Mouse (Mus musculus) midbrain, embryonic 11.5 days (tissue): ENCODE data around the gene Wbp2nl. TPM values are rescaled to one million over a fixed set of nuclear protein-coding genes. Genes with fewer than 3 reads are reported as not detected.

Experiments
- ATAC-seq: fragments of 200-750 bp; cut with Nextera tagmentation; 2 replicates; pipeline ENCODE4 v1.8.0; 2017; ENCODE audit warnings: moderate TSS enrichment, moderate library complexity; ENCODE audit not compliant: low FRiP score
- DNase-seq: peaks from one replicate; pipeline ENCODE4 v3.0.0; 2015; ENCODE audit warnings: low spot score; ENCODE audit errors: missing footprints
- H3K27ac ChIP-seq: fragments of 300-500 bp; sonication (generic); 2 replicates; pipeline ENCODE4 v1.5.1; 2014; ENCODE audit warnings: low read depth, low read length
- H3K27me3 ChIP-seq: fragments of 300-500 bp; sonication (generic); 2 replicates; pipeline ENCODE4 v1.6.1; 2014; ENCODE audit warnings: mild to moderate bottlenecking, low read length, moderate library complexity, mixed read lengths; ENCODE audit not compliant: control insufficient read depth, insufficient read depth
- H3K36me3 ChIP-seq: fragments of 300-500 bp; sonication (generic); 2 replicates; pipeline ENCODE4 v1.6.1; 2014; ENCODE audit warnings: mild to moderate bottlenecking, low read length, moderate library complexity, mixed read lengths; ENCODE audit not compliant: control insufficient read depth, insufficient read depth
- H3K4me1 ChIP-seq: fragments of 300-500 bp; sonication (generic); 2 replicates; pipeline ENCODE4 v1.6.1; 2014; ENCODE audit warnings: low read length; ENCODE audit not compliant: control insufficient read depth, insufficient read depth
- H3K4me2 ChIP-seq: fragments of 300-500 bp; sonication (generic); 2 replicates; pipeline ENCODE4 v1.6.1; 2014; ENCODE audit warnings: mild to moderate bottlenecking, moderate library complexity
- H3K4me3 ChIP-seq: fragments of 300-500 bp; sonication (generic); 2 replicates; pipeline ENCODE4 v1.5.1; 2014; ENCODE audit warnings: low read depth, low read length
- H3K9ac ChIP-seq: fragments of 300-500 bp; sonication (generic); 2 replicates; pipeline ENCODE4 v1.6.1; 2014; ENCODE audit warnings: low read length
- H3K9me3 ChIP-seq: fragments of 300-500 bp; sonication (generic); 2 replicates; pipeline ENCODE4 v1.6.1; 2016; ENCODE audit warnings: low read length; ENCODE audit not compliant: control insufficient read depth
- WGBS: fragments of 180-500 bp; shearing (Covaris S2); extraction: QIAGEN DNeasy Blood & Tissue Kit; methylation state at CpG from one replicate; pipeline ENCODE4 v1.1.7; 2014; 5-methylcytosine and 5-hydroxymethylcytosine counted together
- polyA plus RNA-seq: library from polyadenylated mRNA; unstranded; fragments of >200 nt; fragmentation: Nextera tagmentation; extraction: Ambion mirVana; gene quantifications from 2 replicates; pipeline ENCODE4 v1.2.1, GENCODE M21; 2014

Gene Wbp2nl
- polyA plus RNA-seq, 1 experiment from 2014 or later = not detected

DNA sequence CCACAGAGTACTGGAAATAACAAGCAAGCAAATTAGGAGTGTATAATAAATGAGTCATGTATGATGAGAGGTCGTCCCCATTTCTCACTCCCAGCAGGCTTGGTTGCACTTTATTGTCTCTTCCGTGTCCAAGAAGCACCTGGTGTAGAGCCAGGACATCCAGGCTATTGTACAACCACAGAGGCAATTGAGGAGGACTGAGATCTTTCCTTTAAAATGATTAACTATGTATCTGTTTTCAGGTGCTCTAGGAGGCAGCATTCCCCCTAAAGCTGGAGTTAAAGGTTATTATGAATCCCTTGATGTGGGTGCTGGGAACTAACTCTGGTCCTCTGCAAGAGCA is 50.2 kb downstream of the Wbp2nl start:
- Histone ChIP-seq H3K36me3 (peaks cover 21% of the 10 kb centered on the region), H3K27ac (no peak overlapping the region), H3K4me2 (no peak overlapping the region), H3K4me3 (no peak overlapping the region), H3K4me1 (peaks cover 19% of the 10 kb centered on the region), H3K27me3 (no peaks in the 10 kb centered on the region), H3K9ac (no peak overlapping the region), H3K9me3 (no peaks in the 10 kb centered on the region)
- 88% methylated on average over 2 of the region's 2 CpGs for WGBS
- DNase-seq (no peak), ATAC-seq (no peak)

DNA sequence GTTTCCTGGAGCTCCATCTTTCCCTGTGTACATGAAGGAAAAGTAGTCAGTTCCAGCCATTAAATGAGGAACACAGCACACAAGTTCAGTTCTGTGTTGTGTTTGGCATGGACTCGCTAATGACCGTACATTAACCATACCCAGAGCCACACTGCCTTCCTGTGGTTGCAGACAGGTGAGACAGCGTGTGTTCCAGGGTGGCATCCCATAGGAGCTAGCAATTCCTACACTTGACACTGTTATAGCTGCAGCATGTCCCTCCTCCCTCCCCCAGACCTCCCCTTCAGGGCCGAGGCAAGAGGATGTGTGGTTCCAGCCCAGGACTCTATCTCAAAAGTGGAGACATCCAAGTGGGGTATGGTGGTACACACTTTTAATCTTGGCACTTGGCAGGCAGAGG is 51.6 kb downstream of the Wbp2nl start:
- 89% methylated on average over 4 of the region's 4 CpGs for whole genome bisulfite sequencing
- no peak overlapping the region for H3K9ac ChIP-seq
- H3K9me3 ChIP-seq = no peaks in the 10 kb centered on the region
- DNase-seq (no peak), ATAC-seq (no peak)
- H3K27me3 ChIP-seq = no peaks in the 10 kb centered on the region
- H3K4me3 ChIP-seq = no peak overlapping the region
- H3K36me3 ChIP-seq = peaks cover 21% of the 10 kb centered on the region
- no peak overlapping the region for H3K27ac ChIP-seq
- peaks cover 23% of the 10 kb centered on the region for H3K4me1 ChIP-seq
- H3K4me2 ChIP-seq = no peak overlapping the region

DNA sequence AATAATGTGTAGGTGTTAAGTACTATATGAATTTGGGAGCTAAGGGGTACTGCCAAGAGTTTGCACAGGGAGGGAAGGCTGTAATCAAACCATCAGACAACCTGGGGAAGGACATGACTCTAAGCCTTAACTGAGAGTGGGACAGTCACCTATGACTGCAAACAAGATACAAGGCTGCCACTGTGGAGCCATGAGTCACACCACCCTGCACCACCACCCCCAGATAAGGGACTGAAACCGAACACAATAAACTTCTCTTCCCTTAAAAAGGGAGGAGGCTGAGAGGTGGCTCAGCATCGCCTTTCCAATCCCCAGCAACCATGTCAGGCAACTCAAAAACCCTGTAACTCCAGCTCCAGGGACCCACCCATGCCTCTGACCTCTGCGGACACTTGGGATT is 52.7 kb downstream of the Wbp2nl start:
- Histone ChIP-seq H3K27me3 (no peaks in the 10 kb centered on the region), H3K4me1 (peaks cover 22% of the 10 kb centered on the region), H3K9me3 (no peaks in the 10 kb centered on the region), H3K4me3 (no peak overlapping the region), H3K4me2 (no peak overlapping the region), H3K9ac (no peak overlapping the region), H3K27ac (no peak overlapping the region), H3K36me3 (peaks cover 21% of the 10 kb centered on the region)
- WGBS = 85% methylated on average over 3 of the region's 3 CpGs
- DNase-seq (no peak), ATAC-seq (no peak)

DNA sequence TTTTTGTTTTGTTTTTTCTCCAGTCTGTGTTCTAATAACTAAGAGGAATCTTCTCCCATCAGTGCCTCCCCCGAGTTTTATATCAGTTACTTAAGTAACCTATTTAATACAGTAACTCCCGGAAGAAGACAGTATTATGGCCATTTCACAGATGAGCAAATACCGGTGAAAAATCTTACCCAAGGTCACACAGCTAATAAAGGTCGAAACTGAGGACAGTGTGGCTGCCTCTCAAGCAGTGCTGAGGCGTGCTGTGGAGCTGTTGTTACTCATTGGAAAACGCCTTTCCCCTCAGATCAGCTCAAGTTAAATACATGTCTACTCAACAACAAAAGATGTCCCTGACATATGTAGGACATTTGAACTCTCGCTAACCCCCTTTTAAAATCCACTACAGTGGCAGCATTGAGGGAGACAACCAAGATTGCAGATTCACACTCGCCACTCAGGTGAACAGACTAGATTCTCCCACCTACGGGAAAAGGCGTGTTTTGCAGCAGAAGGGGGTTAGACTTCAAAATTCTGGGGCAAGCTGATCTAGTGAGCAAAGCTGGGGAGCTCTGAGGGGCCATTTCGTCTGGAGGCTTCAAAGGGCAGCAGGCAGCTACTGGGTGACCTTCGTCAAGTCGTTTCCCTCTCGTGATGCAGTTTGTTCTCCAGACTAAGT is 54.5 kb downstream of the Wbp2nl start:
- H3K27me3 ChIP-seq = no peaks in the 10 kb centered on the region
- H3K4me2 ChIP-seq = peak overlapping the region; percentile 70
- peaks cover 21% of the 10 kb centered on the region for H3K36me3 ChIP-seq
- DNase-seq = peak; percentile 88
- ATAC-seq = no peak
- WGBS = 33% methylated on average over 14 of the region's 14 CpGs
- H3K4me1 ChIP-seq = peaks cover 9% of the 10 kb centered on the region; the same call in 1 of the 2 replicates
- peak overlapping the region; percentile 78 for H3K9ac ChIP-seq
- no peaks in the 10 kb centered on the region for H3K9me3 ChIP-seq
- peak overlapping the region; percentile 55 for H3K4me3 ChIP-seq
- H3K27ac ChIP-seq = no peak overlapping the region

DNA sequence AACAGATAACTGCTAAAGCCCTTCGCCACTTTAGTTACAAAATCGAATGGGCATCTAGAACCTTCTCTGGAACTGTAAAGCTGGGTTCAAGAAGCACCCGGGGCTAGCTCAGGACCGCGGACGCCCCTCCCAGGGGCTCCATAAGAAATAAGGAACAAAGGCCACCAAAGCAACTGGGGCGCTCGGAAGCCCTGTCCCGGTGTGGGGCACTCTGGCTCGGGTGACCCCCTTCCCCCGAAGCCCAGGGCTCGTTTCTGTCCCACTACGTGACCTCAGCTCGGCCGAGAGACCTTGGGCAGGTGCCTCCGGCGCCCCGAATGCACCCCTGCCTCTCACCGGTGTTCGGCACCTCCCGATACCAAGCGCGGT is 55.0 kb downstream of the Wbp2nl start:
- no peaks in the 10 kb centered on the region for H3K27me3 ChIP-seq
- no peak; the same call in 1 of the 2 replicates for ATAC-seq
- 2% methylated on average over 23 of the region's 23 CpGs for WGBS

DNA sequence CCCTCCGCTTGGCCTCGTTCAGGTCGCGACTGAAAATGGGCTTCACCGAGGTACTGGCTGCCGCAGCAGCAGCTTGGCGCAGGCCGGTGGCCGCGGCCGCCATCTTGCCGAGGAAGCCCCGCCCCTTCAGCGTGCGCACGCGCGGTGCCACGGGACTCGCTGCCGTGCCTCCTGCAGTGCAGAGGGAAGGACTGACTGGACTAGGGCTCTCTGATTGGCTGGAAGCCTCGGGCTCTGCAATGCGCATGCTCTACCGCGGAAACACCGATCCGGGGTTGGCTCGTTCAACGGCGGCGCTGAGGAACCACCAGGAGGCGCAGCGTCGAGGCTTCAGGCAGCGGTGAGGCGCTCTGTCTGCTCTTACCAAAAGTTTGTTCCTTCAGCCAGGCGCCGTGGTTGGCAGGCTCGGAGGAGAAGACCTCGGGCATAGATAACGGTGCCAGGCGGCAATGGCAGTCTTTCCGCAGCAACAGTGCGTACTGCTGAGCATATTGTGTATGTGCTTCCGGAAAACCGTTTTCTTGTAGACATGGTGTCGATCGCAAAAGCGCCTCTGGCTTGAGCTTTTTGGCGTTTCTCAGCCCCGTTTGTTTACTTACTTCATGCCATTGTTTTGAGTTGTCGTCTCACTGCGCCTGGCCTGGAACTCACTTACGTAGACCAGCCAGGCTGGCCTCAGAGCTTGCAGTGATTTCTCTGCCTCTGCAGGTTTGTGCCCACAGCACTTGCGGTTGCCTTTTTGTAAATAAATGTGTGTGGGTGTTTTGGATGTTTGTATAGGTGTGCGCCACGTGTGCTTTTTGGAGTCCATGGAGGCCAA is 55.6 kb downstream of the Wbp2nl start, which contains the start of gene Ndufa6:
Gene Ndufa6, minus strand, starts transcription at position 197 of the 820 bp plus-strand sequence.
- 2% methylated on average over 57 of the region's 57 CpGs for WGBS
- H3K4me1 ChIP-seq = peaks cover 9% of the 10 kb centered on the region; the same call in 1 of the 2 replicates
- peak; percentile 100 for DNase-seq

More for the DNA sequence above, 55.0 kb downstream of the Wbp2nl start:
- Histone ChIP-seq H3K4me3 (peak overlapping the region; percentile 55), H3K36me3 (peaks cover 16% of the 10 kb centered on the region; the same call in 1 of the 2 replicates), H3K9ac (peak overlapping the region; percentile 78), H3K4me2 (peak overlapping the region; percentile 70), H3K27ac (peak overlapping the region; percentile 7; the same call in 1 of the 2 replicates), H3K4me1 (peaks cover 9% of the 10 kb centered on the region; the same call in 1 of the 2 replicates), H3K9me3 (no peaks in the 10 kb centered on the region)
- DNase-seq = no peak

DNA sequence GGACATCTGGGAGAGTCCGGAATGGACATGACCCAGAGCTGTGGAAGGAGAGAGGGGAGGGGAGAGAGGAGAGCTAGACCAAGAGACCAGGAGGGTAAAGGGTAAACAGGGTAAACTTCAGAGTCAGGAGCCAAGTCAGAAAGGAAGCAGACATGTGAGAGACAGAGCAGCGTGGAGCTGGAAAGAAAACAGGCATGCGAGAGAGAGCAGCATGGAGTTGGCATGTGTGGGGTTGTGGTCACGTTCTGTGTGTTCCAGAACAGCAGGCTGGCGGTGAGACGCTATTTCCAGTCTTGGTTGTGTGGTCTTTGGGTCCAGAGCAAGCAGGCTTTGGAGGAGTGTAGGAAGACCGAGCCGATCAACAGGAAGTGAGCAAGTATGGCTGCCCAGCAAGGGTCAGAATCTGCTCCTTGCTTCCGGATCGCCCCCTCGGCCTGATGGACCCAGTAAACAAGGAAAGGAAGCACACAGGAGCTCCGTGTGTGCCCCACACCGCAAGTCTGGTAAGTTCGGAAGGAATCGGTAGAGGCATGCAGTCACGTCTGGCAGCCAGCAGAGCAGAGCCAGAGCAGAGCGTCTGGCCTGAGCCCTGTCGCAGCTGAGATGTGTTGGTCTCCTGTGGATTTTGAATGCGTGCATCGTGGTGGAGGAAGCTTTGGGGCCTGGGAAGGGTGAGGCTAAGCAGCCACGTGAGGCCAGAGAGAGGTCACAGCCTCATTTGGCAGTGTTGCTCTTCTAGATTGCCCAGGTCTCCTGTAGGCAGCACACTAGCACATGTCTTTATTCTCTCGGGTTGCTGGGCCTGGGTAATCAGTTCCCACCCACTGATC is 59.9 kb downstream of the Wbp2nl start:
- ATAC-seq = no peak
- H3K27ac ChIP-seq = no peak overlapping the region
- H3K36me3 ChIP-seq = no peaks in the 10 kb centered on the region
- DNase-seq = no peak
- H3K9ac ChIP-seq = no peak overlapping the region
- no peak overlapping the region for H3K4me3 ChIP-seq
- H3K4me1 ChIP-seq = peaks cover 4% of the 10 kb centered on the region; the same call in 1 of the 2 replicates
- whole genome bisulfite sequencing = 73% methylated on average over 22 of the region's 22 CpGs
- H3K27me3 ChIP-seq = no peaks in the 10 kb centered on the region
- H3K4me2 ChIP-seq = no peak overlapping the region
- no peaks in the 10 kb centered on the region for H3K9me3 ChIP-seq

More for the DNA sequence above, 55.6 kb downstream of the Wbp2nl start, which contains the start of gene Ndufa6:
- peak within 1 kb of the TSS; percentile 78 for H3K9ac ChIP-seq
- peak within 1 kb of the TSS; percentile 44 for H3K27ac ChIP-seq
- peak within 1 kb of the TSS; percentile 55 for H3K4me3 ChIP-seq
- H3K36me3 ChIP-seq = peaks cover 11% of the 10 kb centered on the region; the same call in 1 of the 2 replicates
- no peaks in the 10 kb centered on the region for H3K27me3 ChIP-seq
- H3K9me3 ChIP-seq = no peaks in the 10 kb centered on the region
- peak; percentile 100 for ATAC-seq
- H3K4me2 ChIP-seq = peak within 1 kb of the TSS; percentile 70

DNA sequence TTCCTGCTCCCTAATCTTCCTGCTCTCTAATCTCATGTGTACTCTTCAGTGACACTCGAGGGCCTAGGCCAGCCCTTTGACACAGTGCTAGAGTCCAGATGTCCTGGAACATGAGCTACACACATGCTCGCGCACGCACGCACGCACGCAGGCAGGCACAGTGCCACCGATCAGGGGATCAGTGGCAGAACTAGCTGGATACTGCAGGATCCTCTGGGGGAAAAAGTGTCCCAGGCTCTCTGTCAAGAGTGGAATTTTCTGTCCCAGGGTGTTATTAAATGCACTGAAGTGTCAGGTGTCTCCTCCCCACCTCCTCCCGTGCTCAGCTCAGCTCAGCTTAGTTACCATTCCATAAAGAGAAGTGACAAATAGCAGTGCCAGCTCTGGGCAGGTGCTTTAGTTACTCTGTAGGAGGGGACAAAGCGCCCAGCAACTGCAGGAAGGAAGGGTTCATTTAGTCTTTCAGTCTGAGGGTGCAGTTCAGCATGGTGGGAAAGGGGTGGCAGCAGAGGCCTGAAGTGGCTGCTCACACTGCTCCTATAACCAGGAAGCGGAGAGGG is 62.8 kb downstream of the Wbp2nl start:
- WGBS = 78% methylated on average over 11 of the region's 11 CpGs
- Histone ChIP-seq H3K36me3 (no peaks in the 10 kb centered on the region), H3K4me1 (no peaks in the 10 kb centered on the region), H3K4me2 (no peak overlapping the region), H3K4me3 (no peak overlapping the region), H3K9me3 (no peaks in the 10 kb centered on the region), H3K27ac (no peak overlapping the region), H3K9ac (no peak overlapping the region), H3K27me3 (no peaks in the 10 kb centered on the region)
- peak; percentile 75 for DNase-seq
- ATAC-seq = no peak
